Mouse (Mus musculus) embryonic stem cell, embryonic (primary cell): Measurements from ENCODE around the gene Olfr845.

Source experiments
- CTCF ChIA-PET, 4 experiments: fragments of 300-600 bp in 2 of 4; fragments of 350-600 bp in 2 of 4; sonication (Branson Sonifier 250); formaldehyde crosslinking; loops; one replicate each; lab custom pipeline; 2022; ENCODE audit warnings: inconsistent platforms in 2 of 4; lab: Charles Lee
- POLR2A ChIA-PET, 4 experiments: fragments of 300-600 bp in 2 of 4; fragments of 350-600 bp in 2 of 4; sonication (Branson Sonifier 250); formaldehyde crosslinking; loops; one replicate each; lab custom pipeline; 2022; ENCODE audit warnings: antibody characterized with exemption in 4 of 4, inconsistent platforms in 1 of 4; lab: Charles Lee

The Olfr845 gene

GRCm38 (mm10) chr9:19336157-19336556 lies at the start of gene Olfr845:
Gene Olfr845 (plus strand): TSS chr9:19336457.
- POLR2A ChIA-PET, result no interaction called here
- CTCF ChIA-PET, result no interaction called here

GRCm38 (mm10) chr9:19316047-19316446 lies 20.2 kb upstream of the Olfr845 start, which contains the start of gene Olfr844:
Gene Olfr844 (plus strand): TSS chr9:19316347.
- POLR2A ChIA-PET, result no interaction called here

GRCm38 (mm10) chr9:19363905-19364304 lies 27.6 kb downstream of the Olfr845 start, which contains the start of gene Olfr846:
Gene Olfr846 (minus strand): TSS chr9:19364005.
- ChIA-PET CTCF (no interaction called here), POLR2A (no interaction called here)

More at GRCm38 (mm10) chr9:19316047-19316446, 20.2 kb upstream of the Olfr845 start, which contains the start of gene Olfr844:
- CTCF ChIA-PET, result no interaction called here

DNA sequence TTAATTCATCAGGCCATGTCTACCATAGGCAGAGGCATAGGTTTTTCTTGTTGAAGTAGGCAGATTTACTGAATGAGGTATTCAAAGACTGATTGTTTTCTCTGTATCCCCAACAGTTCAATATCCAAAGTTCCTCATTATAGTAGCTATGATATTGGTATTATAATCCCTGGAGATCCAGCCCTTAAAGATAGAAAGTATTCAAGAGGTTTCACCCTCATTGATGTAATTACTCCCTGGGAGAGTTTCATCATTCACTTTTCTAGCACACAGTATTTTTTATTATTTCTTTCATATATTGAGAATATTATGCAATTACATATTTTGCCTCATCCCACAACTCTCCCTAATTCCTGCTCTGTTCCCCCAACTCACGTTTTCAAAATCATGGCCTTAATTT lies 42.3 kb downstream of the Olfr845 start, which contains the start of gene Olfr847:
Gene Olfr847, minus strand, starts transcription at position 101 of the 400 bp plus-strand sequence.
- ChIA-PET CTCF (no interaction called here), POLR2A (interaction anchor here in 1 of 4 experiments (0.7 kb wide), 1 partner anchor 661 kb away, joined by 3 read pairs; no protein-coding TSS in a partner anchor)
